Mouse (Mus musculus) urinary bladder, adult 18-20 months (tissue): ENCODE results near the gene Hs6st3.
"Not testable (repeated sequence)": the region's sequence is repeated elsewhere in the genome, so short reads cannot be mapped to it uniquely, and the experiment has no call there.

Experiments
- DNase-seq, 2 experiments: peaks; one replicate each; pipeline ENCODE4 v3.0.0; 2022; ENCODE audit warnings: low spot score in 2 of 2, mixed read lengths in 2 of 2

Hs6st3 gene

DNA sequence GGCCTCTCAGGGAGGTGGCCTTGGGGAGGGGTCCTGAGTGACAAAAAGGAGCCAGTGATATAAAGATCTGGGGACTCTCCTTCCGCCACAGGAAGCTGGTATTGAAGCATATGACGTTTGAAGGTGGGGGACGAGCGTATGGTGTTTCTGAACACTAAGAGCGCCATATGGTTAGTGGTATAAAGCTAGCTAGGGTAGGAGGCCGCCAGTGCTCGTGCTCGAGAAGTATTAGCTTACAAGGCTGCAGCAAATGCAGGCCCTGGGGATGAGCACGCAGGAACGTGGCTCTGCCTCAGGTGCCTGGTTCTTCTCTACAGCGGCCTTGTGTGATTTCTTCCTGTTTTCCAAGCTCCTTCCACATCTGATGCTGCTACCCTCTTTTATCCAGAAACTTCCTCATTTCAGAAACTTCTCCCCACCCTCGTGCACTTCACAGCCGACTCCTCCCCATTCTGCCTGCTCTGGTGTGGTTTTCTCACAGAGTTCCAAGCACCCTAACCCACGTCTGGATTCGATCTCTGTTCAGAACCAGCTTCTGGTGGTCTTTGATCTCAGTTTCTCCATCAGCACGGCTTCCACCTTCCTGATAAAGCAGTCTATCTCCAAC, 110.0 kb downstream of the Hs6st3 start:
- DNase-seq = no peak

DNA sequence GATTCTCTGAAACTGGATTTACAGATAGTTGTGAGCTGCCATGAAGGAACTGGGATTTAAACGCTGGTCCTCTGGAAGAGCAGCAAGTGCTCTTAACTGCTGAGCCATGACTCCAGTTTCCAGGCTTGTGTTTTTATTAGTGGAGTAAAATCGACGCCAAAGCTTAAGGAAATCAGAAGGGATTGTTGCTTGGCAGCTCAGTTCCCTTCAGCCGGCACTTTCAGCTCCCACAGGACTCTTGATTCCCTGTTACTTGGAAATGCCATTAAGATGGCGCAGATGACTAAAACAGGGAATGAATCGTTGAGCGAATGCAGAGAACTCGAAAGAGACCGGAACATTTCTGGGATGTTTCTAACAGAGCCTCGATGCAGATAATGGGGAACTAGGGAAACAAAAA, 112.2 kb downstream of the Hs6st3 start:
- DNase-seq = no peak

DNA sequence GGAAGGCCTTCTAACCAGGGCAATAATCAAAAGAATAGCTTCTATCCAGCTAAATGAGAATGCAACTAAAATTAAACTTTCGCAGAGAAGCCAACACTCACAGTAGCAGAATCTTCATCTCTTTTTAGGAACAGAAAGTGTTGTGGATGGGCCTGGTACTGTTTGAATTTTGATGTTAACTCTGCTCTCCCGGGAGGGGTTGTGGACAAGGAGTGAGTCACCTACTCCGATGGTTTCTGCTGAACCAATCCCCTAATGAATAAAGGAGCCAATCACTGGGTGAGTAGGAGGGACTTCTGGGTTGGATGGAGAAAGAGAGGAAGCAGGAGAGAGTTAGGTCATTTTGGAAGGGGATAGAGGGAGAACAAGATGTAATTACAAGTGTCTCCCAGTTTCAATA, 117.3 kb downstream of the Hs6st3 start:
- no peak for DNase-seq

DNA sequence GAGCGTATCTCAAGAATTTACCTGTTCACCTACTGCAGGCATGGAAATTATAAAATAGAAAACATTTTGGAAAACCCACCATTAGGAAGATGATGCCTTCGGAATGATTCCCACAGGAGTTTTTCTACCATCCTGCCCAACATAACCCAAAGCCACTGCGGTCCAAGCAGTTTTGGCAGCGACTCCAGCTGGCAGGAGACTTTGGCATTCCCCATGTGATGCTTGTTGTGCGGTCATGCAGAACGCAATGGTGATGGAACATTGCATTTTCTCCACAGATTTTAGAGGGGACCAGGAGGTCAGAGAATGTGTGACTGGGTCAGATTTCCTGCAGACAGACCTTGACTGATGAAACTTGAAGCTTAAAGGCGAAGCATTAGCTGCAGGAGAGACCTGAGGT, 118.9 kb downstream of the Hs6st3 start:
- DNase-seq = no peak

DNA sequence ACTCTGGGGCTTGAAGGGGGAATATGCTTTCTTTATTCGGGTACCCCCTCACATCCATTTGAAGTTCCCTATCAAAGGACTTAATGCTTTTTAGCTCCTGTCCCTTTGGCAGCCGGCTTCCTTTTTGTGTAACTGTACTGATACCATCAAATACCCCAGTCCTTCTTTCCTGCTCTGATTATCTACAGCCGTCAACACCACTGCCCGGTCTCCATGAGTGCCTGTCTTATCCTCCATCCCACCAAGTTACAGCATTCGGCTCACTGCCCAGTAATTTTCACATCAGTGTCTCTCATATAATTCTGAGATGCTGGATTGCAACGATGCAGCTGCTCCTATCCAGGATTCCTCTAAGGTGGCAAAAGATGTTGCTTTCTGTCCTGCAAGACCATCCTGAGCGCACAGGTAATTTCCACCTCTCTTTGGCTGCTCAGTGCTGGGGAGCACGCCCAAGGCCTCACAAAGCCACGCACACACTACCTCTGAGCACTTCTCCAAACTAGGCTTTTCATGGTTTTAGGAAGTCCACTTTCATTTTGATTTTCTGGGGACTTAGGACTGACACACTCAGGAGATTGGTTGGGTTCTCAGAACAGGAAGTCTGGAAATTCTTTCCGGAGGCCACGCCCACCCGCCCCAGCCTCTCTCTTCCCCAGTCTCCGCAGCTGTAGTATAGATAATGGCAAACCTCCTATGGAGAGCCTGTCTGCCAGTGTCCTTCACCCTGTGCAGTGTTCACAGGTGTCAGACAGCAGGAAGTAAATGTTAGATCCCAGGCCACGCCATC, 122.2 kb downstream of the Hs6st3 start:
- DNase-seq = no peak

DNA sequence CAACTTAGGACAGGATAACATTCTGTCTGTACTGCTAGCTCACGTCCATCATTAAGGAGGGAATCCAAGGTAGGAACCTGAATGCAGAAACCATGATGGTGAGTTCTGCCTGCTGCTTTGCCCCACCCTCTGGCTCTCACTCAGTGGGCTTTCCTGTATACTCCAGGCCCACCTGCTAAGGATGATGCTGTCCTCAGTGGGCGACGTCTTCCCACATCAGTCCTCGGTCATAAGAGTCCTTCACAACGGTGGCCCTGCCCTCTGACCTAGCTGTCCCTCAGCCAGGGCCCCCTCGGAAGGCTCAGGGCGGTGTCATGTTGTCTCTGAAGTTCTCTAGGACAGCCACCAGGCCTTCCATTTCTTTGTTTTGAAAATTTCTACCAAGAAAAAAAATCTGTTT, 128.2 kb downstream of the Hs6st3 start:
- DNase-seq = no peak

DNA sequence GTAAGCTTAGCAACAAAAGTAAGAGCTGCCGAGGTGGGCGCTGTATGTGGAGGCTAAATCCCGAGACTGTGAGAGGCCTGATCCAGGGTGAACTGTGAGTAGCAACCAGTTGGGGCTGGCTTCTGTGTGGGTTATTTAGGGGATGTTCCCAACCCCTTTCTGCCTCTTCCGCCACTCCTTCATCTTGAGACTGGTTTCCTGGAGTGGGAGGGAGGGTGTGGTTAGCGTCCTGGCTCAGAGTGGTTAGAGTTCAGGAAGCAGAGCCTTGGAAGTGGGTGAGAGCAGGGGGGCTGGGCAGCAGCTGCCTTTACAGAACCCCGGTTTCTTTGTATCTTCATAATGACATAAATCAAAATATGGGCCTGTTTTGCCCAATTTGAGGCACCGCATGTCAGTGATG, 134.9 kb downstream of the Hs6st3 start:
- no peak for DNase-seq

DNA sequence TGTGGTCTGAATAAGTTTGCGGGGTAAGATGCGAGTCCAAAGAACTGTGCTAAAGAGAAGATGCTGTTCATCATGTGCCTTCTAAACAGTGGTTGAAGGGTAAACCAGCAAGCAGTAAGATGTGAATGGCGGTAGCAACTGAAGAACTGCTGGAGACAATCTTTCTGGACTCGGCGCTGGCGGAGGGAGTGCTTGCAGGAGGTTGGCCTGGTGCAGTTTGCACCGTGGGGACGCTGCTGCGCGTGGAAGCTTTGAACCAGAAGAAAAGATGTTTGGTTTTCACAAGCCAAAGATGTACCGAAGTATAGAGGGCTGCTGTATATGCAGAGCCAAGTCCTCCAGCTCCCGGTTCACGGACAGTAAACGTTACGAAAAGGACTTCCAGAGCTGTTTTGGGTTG, 140.0 kb downstream of the Hs6st3 start:
- DNase-seq = not testable (repeated sequence)

DNA sequence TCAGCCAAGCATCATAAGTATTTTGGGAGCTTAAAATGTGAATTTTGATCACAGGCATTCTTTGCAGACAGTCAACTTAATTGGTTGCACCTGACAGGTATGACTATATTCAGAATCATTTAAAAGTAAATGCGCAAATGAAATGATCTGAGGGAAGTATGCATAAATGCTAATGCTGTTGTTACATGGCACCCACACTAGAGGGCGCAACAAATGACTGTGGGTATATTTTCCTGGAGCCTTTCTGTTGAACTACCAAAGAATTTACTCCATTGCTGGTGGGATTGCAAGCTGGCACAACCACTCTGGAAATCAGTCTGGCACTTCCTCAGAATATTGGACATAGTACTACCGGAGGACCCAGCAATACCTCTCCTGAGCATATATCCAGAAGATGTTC, 145.8 kb downstream of the Hs6st3 start:
- DNase-seq = no peak

DNA sequence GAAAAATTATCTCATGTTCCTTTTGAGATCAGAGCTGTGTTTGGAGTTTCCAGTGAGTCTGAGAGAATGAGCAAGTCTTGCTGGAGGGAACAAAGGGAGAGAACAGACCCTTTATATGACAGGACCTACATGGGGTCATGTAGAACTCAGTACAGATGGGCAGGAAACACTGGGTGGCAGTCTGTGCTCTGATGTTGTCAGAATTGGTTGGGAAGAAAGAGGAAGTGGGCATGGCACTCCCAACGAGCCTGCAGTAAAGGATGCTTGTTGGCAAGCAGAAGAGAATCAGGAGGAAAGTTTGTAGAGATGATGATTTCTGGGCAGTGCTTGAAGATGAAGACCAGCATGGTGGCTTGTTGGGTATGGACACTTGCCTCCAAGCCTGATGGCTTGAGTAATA, 151.5 kb downstream of the Hs6st3 start:
- DNase-seq = no peak

DNA sequence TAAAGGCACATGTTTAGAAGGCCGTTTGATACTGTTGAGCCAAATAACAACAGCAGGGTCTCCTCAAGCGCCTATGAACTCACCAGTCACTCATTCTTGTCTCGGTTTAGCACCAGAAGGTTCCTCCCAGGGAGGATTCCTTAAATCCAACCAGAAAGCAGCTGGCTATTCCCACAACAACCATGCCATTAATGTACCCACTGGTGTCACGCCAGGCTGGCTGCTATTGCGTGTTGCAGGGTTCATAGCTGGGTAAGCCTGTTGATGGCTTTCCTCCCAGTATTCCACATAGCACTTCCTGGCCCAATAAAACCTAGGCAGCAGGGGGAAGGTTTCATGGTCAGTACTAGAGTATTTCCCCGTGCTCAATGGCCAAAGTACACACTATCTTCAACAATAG, 155.9 kb downstream of the Hs6st3 start:
- no peak for DNase-seq

DNA sequence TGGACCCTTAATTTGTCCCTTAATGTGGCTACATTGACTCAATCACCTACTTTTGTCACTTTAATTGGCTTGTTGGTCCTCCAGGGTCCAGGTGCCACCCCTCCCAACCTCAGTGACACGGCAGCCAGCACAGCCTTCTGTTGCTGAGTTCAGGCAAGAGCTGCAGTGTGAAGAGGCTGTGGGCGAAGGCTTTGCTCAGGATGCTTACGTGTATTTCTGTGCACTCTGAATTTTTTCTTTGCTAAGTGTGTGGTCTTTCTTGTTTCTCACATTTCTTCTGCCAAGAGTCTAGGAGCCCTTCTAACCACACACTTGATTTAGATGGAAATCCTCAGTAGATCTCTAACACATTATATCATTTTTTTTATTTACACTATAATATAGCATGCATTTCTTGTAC, 168.3 kb downstream of the Hs6st3 start:
- DNase-seq = no peak

DNA sequence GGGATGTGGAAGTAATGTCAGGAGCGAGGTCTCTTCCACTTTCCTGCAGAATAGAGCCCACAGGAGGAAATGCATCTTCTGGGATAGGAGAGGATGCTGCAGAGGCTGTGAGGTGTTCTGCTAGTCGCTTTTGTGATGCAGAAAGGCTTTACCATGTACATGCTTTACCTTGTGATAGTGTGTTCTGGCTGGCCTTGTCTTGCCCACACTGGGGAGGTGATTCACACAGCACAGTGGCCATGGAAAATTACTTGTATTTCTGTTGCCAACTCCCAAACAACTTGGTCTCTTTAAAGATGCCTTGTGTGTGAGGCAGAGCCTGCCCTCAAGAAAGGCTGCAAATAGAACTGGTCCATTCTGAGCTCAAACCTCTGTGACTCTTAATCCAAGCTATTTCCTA, 180.2 kb downstream of the Hs6st3 start:
- DNase-seq = no peak

DNA sequence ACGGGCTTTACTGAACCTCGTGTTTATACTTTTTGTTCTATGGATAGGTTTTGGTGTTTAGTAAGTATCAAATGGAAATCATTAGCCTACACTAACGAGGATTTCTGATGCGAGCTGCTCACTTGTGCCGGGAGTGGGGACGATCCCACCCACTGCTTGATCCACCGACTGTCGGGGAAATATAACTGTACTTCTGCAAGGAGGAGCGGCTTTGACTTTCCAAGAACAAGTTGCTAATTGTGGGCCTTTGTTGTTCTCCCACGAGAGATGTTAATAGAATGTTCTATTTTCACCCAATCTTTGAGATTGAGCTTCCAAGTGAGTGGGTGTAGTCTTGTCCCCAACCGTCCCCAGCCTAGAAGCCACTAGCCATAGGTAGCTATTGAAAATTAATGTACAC, 209.1 kb downstream of the Hs6st3 start:
- no peak for DNase-seq

DNA sequence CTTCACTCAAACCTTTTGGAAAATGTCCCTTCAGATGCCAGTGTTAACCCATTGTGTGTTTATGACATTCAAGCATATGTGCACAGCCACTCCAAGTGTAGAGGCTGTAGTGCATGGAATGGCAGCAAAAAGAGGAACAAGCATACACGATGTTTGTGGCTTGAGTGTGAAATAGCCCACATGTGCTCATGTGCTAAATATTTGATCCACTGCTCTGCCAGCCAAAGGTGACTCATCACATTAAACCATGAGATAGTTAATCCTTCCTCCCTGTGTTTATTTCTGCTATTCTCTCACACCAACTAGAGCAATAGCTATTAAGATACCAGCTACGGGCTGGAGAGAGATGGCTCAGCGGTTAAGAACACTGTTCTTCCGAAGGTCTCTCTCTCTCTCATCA, 223.3 kb downstream of the Hs6st3 start:
- no peak for DNase-seq

DNA sequence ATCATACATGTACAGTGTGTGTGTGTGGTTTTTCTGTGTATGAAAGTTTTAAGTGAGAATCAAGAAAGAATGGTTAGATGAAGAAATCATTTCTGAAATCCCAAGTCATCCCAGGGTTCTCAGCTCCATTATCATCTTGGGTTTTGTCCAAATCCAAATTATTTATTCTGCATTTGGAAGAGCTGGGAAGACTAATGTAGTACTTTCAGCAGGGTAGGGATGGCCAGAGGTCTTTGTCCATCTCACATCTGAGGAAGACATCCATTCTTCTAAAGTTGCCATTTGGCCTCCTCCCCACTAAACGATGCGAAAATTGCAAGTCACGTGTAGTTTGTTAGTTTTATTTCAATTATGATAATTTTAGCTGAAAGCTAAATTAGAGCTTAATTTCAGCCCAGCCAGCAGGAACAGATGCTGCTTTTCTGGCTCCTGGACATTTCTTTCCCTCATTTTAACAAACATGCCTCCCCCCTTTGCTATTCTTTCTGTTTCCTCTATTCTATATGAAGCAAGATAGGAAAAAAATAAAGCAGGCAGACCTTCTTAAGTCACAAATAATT, 229.8 kb downstream of the Hs6st3 start:
- DNase-seq = no peak

DNA sequence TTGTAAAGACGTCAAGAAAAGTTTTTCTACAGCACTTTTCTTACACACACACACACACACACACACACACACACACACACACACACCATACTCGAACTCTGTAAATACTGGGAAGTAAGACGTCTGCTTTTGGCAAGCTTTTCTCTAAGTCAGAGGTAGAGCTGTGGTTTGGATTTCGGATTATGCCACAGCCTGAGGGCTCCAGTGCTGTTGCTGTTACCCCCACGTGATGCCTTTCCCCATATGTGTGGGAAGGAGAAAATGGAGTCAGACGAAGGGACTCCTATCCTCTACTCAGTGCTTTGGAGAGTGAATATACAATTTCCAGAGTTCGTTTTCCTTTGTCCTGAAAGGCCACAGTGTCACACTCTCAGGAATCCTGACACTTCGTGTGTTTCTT, 231.1 kb downstream of the Hs6st3 start:
- no peak for DNase-seq

DNA sequence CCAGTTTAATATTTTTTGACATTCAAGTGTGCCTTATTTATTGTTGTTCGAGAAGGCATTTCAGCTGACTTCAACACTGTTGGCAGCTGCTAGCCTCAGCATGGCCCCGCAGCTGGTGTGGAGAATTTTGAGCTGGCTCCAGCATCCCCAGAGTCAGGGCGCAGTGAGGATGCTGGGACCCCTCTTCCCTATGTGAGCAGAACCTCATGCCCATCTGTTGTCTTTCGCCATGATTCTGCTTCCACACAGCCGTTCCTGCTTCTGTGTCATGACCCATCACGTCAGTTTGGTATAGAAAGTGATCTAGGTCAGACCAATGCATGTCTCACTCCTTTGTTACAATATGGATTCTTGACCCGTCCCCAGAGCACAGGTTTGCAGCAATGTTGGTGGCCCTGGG, 231.9 kb downstream of the Hs6st3 start:
- no peak for DNase-seq

DNA sequence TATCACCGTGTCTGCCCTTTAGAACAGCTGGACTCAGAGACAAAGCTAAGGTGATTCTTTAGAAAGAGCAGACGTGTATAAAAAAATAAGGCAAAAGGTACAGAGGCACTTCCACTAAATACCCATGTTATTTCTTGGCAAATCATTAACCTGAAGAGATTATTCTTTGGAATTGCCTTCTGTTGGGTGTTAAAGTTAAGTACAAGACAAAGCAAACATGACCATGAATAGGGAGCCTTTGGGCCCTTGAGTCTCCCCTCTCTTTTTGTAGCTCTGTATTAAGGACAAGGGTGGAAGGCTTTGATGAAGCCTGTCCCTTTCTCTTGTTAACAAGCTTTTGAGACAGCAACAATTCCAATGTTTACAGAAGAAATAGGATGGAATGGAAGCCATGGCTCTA, 241.2 kb downstream of the Hs6st3 start:
- no peak for DNase-seq

DNA sequence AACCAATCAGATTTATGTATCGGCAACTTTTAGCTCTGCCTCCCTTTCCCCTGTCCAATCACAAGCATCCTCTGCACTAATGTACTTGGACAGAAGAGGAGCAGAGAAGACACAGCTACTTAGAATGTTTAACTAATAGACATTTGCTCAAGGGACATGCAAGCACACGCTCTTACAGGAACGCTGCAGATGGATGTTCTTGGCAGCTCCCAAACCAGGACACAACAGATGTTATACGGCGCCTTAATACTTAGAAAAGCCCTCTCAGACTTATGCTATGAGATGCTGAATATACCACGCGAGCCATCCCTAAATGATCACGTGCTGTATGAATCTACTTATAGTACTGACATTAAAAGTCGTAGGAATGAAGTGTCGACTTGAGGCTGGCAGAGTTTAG, 263.5 kb downstream of the Hs6st3 start:
- DNase-seq = no peak

DNA sequence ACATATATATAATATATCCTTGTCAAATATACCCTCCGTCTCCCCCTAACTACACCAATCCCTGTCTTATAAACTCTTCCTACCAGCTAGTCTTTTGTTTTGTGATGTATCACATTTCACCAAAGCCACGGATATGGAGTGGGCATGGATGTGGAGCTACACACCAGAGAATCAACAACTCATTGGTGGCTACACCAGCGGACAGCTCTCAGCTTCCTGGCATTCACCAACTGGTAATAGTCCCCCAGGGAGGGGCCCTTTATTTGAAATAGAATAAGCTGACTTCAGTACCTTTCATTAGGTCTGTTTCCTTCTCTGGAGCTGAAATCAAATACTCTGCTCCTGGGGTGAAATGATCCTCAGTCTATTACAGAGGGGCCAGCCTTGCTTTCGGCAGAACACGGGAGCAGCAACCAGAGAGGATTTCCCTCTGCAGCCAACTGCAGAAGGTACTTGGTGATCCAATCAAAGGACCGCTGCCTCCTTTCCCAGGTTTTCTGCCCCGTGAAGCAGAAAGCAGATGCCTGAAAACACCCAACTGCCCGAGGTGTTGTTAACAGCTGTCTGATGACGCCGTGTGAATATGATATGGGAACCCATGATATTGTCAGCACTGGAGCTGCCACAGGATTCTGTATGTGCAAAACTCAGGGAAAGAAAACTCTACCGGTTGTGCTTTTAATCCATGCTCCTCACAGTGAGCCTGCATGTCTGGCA, 271.4 kb downstream of the Hs6st3 start:
- DNase-seq = no peak

DNA sequence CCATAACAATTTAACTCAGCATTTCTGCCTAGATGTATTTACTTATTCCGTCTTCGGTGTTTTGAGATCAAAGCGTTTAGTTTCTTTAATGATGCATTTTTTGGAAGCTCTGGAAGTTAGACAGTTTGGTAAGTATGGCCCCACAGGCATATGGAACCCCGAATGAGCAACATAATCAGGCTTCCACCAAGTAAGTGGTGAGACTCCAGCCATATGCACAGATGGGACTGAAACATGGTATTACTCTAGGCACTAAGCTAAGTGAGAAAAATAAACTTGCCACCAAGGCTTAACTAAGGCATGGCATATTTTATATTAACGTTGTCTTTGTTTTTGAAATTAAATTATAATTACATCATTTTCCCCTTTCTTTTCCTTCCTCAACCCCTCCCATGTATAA, 284.8 kb downstream of the Hs6st3 start:
- DNase-seq = no peak

DNA sequence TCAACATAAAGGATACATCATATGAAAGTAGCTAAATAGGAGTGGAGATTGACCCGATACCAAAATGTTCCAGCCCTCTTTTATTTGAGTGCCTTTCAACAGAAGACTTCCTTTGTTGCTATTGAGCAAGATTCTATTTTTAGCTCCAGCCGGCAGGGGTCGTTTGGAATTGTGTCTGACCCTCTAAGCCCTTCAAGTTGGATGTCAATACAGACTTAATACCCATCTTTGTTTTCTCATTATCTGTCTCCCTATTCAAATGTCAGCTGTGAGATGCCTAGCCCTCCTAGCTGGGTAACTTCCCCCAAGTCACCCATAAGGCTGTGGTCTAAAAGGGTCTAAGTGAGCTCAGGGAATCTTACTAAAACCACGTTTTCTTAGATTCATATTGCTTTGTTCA, 312.3 kb downstream of the Hs6st3 start:
- no peak for DNase-seq
